Mouse (Mus musculus) embryonic facial prominence, embryonic 10.5 days (tissue): ENCODE results near the gene Syt10. TPM values are rescaled to one million over a fixed set of nuclear protein-coding genes. Genes with fewer than 3 reads are reported as not detected.
"Not testable (repeated sequence)": the region's sequence is repeated elsewhere in the genome, so short reads cannot be mapped to it uniquely, and the experiment has no call there.

ENCODE experiments used
- DNase-seq: peaks from one replicate; pipeline ENCODE4 v3.0.0-alpha.2; 2017; ENCODE audit warnings: low spot score
- H3K27ac ChIP-seq: fragments of 300-500 bp; sonication (generic); replicated peaks from 2 replicates; pipeline ENCODE4 v1.5.1; 2016; ENCODE audit warnings: mild to moderate bottlenecking
- H3K27me3 ChIP-seq: fragments of 300-500 bp; sonication (generic); replicated peaks from 2 replicates; pipeline ENCODE4 v1.6.1; 2016; ENCODE audit warnings: low read depth, mild to moderate bottlenecking; ENCODE audit not compliant: poor library complexity, severe bottlenecking
- H3K36me3 ChIP-seq: fragments of 300-500 bp; sonication (generic); replicated peaks from 2 replicates; pipeline ENCODE4 v1.6.1; 2016; ENCODE audit warnings: mild to moderate bottlenecking, moderate library complexity
- H3K4me1 ChIP-seq: fragments of 300-500 bp; sonication (generic); 2 replicates; pipeline ENCODE4 v1.6.1; 2016
- H3K4me3 ChIP-seq: fragments of 300-500 bp; sonication (generic); 2 replicates; pipeline ENCODE4 v1.5.1; 2016; ENCODE audit warnings: mild to moderate bottlenecking, moderate library complexity
- H3K9me3 ChIP-seq: fragments of 300-500 bp; sonication (generic); 2 replicates; pipeline ENCODE4 v1.6.1; 2016; ENCODE audit warnings: mild to moderate bottlenecking
- WGBS: fragments of 180-500 bp; shearing (Covaris S2); methylation state at CpG from one replicate; pipeline ENCODE4 v1.1.7; 2016; 5-methylcytosine and 5-hydroxymethylcytosine counted together
- microRNA-seq: library from miRNA; unstranded; fragments of <30 nt; microRNA quantifications from one replicate; pipeline ENCODE4, GENCODE M21; 2017
- polyA plus RNA-seq: library from polyadenylated mRNA; unstranded; fragments of >200 nt; fragmentation: Nextera tagmentation; extraction: Ambion mirVana; gene quantifications from 2 replicates; pipeline ENCODE4 v1.2.1, GENCODE M21; 2016

Syt10 gene
- 0.10 TPM in 1 of 2 replicates, not detected in the other for polyA plus RNA-seq

DNA sequence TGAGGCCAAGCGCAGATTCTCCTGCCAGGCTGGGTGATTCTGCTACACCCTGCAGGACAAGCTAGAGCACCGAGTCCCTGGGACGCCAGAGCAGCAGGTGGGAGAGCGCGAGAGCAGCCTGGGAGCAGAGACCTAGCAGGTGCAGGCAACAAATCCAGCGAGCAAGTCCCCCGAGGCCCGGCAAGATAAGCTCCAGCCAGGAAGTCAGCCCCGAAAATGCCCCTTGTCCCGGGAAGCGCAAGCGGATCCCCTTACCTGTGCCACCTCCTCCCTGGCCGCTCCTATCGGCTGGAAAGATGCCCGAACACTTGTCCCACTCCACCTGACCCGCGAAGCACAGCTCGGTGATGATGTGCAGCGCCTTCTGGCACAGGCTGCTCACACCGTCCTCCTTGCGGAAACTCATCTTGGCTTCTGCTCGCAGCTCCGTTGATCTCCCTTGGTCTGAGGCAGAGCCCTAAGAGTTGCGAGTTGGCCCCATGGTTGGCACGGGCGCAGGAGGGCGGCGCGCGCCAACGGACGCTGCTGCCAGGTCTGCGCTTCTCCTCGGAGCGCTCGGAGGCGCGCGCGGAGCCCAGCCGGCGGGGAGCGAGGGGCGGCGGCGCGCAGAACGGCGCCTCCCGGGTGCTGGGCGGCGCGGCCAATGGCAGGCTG is at the start of gene Syt10:
Gene Syt10, minus strand, starts transcription at position 497 of the 654 bp plus-strand sequence.
- Histone ChIP-seq H3K9me3 (no peaks in the 10 kb centered on the region), H3K27ac (no peak within 1 kb of the TSS), H3K27me3 (peaks cover 49% of the 10 kb centered on the region), H3K36me3 (no peaks in the 10 kb centered on the region), H3K4me1 (peaks cover 13% of the 10 kb centered on the region), H3K4me3 (peak within 1 kb of the TSS; percentile 68)
- DNase-seq = peak; percentile 52
- WGBS = 1% methylated on average over 53 of the region's 53 CpGs

DNA sequence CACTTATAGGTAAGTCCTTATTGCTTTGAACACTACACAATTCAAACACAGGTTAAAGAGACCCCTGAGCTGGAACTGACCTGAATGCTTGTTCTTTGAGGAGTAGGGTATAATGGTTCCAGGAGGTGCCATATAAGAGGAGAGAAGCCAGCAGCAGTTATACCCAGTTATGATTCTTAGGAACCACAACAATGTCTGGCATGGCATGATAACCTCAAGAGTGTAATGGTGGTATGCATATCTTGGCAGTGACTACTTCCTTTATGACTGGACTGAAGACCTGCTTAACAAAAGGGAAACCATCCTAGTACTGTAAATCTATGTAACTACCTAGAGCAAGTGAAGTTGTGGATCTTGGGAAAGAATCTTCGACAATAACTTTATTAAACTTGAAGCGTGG is 42.1 kb upstream of the Syt10 start:
- H3K27me3 ChIP-seq = no peaks in the 10 kb centered on the region
- no peaks in the 10 kb centered on the region for H3K4me1 ChIP-seq
- no peak for DNase-seq
- no peaks in the 10 kb centered on the region for H3K36me3 ChIP-seq
- WGBS = 97% methylated on average over 2 of the region's 2 CpGs
- H3K27ac ChIP-seq = no peak overlapping the region
- H3K9me3 ChIP-seq = 0 out of 2 replicates have a peak, but pooled peaks cover 3% of the 10 kb centered on the region
- H3K4me3 ChIP-seq = no peak overlapping the region

DNA sequence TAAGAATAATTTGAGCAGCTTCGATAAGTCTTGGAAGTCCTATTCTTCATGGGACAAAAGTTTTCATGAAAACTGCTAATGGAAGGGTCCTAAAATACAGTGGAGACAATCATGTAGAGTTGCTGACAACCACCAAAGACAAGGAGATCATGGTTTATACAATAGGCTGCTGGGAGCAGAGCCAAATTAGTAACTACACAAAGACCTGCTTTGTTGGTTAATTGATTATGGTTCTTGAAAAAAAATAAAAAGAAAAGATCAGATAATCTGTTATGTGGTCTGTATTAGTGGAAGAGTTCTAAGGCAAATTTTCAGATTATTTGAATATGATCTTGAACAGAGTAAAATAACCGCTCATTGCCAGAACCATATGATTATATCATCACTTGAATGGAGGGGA is 37.3 kb upstream of the Syt10 start:
- Histone ChIP-seq H3K4me3 (no peak overlapping the region), H3K27me3 (no peaks in the 10 kb centered on the region), H3K4me1 (no peaks in the 10 kb centered on the region), H3K36me3 (no peaks in the 10 kb centered on the region), H3K27ac (no peak overlapping the region), H3K9me3 (0 out of 2 replicates have a peak, but pooled peaks cover 3% of the 10 kb centered on the region)
- WGBS = 94% methylated on average over 2 of the region's 2 CpGs
- DNase-seq = no peak

DNA sequence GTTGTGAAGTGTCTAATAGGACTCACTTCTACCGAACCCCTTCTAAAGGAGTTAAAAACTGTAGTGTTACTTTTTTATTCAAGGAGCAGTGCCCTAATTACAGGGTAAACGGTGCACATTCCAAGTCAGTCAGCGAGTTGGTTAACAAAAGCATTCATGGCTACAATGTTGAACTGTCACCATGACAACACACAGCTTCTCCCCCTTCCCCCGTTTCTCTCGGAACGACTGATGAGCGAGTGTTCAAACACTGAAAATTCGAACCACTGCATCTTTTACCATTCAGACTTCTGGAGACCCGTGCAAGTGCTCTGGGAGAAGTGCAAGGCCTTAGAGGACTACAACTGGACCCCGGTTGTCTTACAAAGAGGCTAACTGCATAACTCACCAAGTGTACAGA is 25.6 kb downstream of the Syt10 start:
- Histone ChIP-seq H3K4me1 (no peaks in the 10 kb centered on the region), H3K27me3 (no peaks in the 10 kb centered on the region), H3K4me3 (no peak overlapping the region), H3K9me3 (no peaks in the 10 kb centered on the region), H3K27ac (no peak overlapping the region), H3K36me3 (no peaks in the 10 kb centered on the region)
- peak; percentile 14 for DNase-seq
- 43% methylated on average over 10 of the region's 10 CpGs for WGBS

DNA sequence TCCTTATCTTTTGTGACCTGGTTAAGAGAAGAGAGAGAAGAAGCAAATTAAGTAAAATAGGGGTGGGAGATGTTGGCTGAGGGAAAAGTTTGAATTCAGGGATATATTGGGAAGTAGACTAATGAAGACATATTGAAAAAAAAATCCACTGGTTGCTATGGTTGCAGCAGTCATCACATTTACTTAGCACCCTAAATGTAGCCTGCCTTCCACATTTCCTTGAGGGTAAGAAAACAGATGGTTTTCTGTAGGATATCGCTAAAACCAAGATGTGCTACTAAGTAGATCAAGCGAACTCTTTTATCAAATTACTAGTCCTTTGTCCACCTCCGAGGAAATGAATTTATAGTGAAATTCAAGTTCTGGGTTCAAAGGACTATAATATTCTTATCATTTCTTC is 37.2 kb downstream of the Syt10 start:
- no peaks in the 10 kb centered on the region for H3K9me3 ChIP-seq
- no peaks in the 10 kb centered on the region for H3K27me3 ChIP-seq
- no peak overlapping the region for H3K27ac ChIP-seq
- no peak for DNase-seq
- no peaks in the 10 kb centered on the region for H3K36me3 ChIP-seq
- WGBS = 89% methylated on average over 3 of the region's 3 CpGs
- H3K4me3 ChIP-seq = no peak overlapping the region
- no peaks in the 10 kb centered on the region for H3K4me1 ChIP-seq

DNA sequence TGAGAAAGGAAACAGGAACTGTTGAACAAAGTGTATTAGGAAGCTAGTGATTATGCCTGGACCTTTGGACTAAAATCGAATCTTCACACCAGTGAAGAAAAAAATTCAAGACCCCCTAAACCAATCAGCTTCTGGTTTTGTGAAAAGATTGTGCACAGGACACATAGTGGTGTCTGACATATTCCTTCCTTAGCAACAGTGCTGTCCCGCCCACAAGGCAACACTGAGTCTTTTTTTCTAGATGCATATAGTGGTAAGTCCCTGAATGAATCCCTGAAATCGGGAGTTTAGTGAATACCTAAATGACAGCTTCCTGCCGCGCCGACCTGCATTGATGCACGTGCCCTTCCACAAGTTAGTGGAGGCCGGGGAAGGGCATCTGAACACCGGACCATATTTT is 61.7 kb downstream of the Syt10 start:
- no peak overlapping the region for H3K27ac ChIP-seq
- 80% methylated on average over 9 of the region's 9 CpGs for WGBS
- H3K27me3 ChIP-seq = no peaks in the 10 kb centered on the region
- no peaks in the 10 kb centered on the region for H3K36me3 ChIP-seq
- DNase-seq = no peak
- H3K4me1 ChIP-seq = no peaks in the 10 kb centered on the region
- H3K4me3 ChIP-seq = no peak overlapping the region
- no peaks in the 10 kb centered on the region for H3K9me3 ChIP-seq

DNA sequence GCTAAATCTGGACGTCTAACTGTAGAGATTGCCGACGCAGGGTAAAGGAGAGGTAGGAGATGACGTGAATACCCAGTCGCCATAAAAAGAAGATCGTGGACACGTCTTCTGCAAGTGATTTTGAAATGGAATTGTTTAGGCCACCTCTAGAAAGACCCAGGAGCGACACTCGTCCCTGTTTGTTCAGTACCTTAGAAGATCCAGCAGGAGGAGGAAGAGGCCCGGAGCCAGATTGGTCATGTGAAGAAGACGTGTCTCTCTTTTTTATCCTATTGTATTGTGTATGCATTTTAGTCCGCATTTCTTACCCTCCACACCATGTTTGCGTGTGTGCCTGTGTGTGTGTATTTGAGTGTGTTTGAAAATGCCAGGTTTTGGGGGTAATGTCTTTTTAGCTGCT is 75.6 kb downstream of the Syt10 start:
- H3K9me3 ChIP-seq, H3K27me3 ChIP-seq, H3K27ac ChIP-seq, H3K4me1 ChIP-seq, DNase-seq, H3K36me3 ChIP-seq, H3K4me3 ChIP-seq: not testable (repeated sequence)
- WGBS = 87% methylated on average over 13 of the region's 13 CpGs

DNA sequence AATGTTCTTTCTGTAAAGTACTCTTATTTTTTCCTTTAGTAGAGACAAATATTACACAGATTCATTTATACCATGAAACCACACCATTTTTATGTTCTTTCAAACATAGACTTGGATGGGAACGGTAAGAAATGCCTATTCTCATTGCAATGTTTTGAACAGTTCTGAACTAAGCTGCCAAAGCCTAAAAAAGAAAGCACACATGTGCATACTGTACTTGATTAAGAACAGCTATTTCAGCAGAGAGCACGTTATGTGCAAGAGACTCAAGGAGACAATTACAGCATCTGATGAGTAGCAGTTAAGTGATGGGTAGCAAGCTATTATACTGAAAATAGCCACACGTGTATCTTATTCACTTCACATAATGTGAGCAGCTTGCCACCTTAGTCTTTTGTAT is 108.0 kb downstream of the Syt10 start:
- Histone ChIP-seq H3K36me3 (no peaks in the 10 kb centered on the region), H3K4me1 (no peaks in the 10 kb centered on the region), H3K4me3 (no peak overlapping the region), H3K27ac (no peak overlapping the region), H3K9me3 (no peaks in the 10 kb centered on the region), H3K27me3 (no peaks in the 10 kb centered on the region)
- no peak for DNase-seq
- WGBS = 83% methylated on average over 3 of the region's 3 CpGs

Small RNA genes within 50 kb of the gene (microRNA-seq; reads per million reads assigned to microRNA genes)
- not detected for gene Gm24643

Other genes with a start within 250 kb of the Syt10 start
- gene Rabl2, start 249.9 kb downstream of the Syt10 start, polyA plus RNA-seq = 70.3 and 74.6 TPM in 2 replicates